Mouse (Mus musculus) CH12.LX (cell line): ENCODE data around the gene H1foo. TPM values are rescaled to one million over a fixed set of nuclear protein-coding genes. Genes with fewer than 3 reads are reported as not detected.

Experiments used
- DNase-seq: peaks from one replicate; pipeline ENCODE4 v3.0.0-alpha.2; 2013; ENCODE audit errors: extremely low read depth
- H3K27ac ChIP-seq: 2 replicates; pipeline ENCODE4 v1.5.1; 2012; ENCODE audit warnings: low read depth, mild to moderate bottlenecking, control low read depth, moderate library complexity; ENCODE audit not compliant: insufficient read depth
- H3K27me3 ChIP-seq: replicated peaks from 2 replicates; pipeline ENCODE3; 2012; ENCODE audit warnings: inconsistent platforms
- H3K36me3 ChIP-seq, 2 experiments: replicated peaks in 1 of 2; 2 replicates each; pipeline versions ENCODE3 to v1.6.1; 2012; ENCODE audit warnings: inconsistent platforms in 1 of 2, low read length in 1 of 2, mild to moderate bottlenecking in 1 of 2, mixed read lengths in 1 of 2, moderate library complexity in 1 of 2; ENCODE audit not compliant: control insufficient read depth in 1 of 2, insufficient read depth in 1 of 2
- H3K4me1 ChIP-seq, 2 experiments: 2 replicates each; pipeline ENCODE4 v1.6.1; 2012; ENCODE audit warnings: inconsistent platforms in 1 of 2, moderate library complexity in 1 of 2; ENCODE audit not compliant: insufficient read depth in 2 of 2, control insufficient read depth in 1 of 2
- H3K4me2 ChIP-seq: 2 replicates; pipeline ENCODE4 v1.6.1; 2012; ENCODE audit warnings: low read depth, mild to moderate bottlenecking, control low read depth; ENCODE audit not compliant: poor library complexity, insufficient read depth, severe bottlenecking
- H3K4me3 ChIP-seq, 3 experiments: fragments of 150-350 bp in 1 of 3; sonication (generic) in 1 of 3; replicated peaks in 1 of 3; 2 replicates each; pipeline versions ENCODE3 to v1.5.1; 2011 to 2012; ENCODE audit warnings: low read depth in 2 of 3, low read length in 2 of 3, mild to moderate bottlenecking in 2 of 3, moderate library complexity in 2 of 3, control low read depth in 1 of 3, improper control_type of control experiment in 1 of 3, inconsistent platforms in 1 of 3, mixed read lengths in 1 of 3; ENCODE audit not compliant: poor library complexity in 1 of 3
- H3K79me2 ChIP-seq: replicated peaks from 2 replicates; pipeline ENCODE4 v1.6.1; 2012; ENCODE audit warnings: mild to moderate bottlenecking, moderate library complexity; ENCODE audit not compliant: control insufficient read depth, poor library complexity, insufficient read depth, severe bottlenecking; ENCODE audit errors: extremely low read depth
- H3K9ac ChIP-seq: 2 replicates; pipeline ENCODE4 v1.6.1; 2012; ENCODE audit warnings: low read depth, mild to moderate bottlenecking, control low read depth, moderate library complexity; ENCODE audit not compliant: insufficient read depth
- H3K9me3 ChIP-seq: replicated peaks from 2 replicates; pipeline ENCODE3; 2012; ENCODE audit warnings: low read length, inconsistent platforms, mixed read lengths
- CHD1 ChIP-seq: IDR thresholded peaks from 2 replicates; pipeline ENCODE4 v1.6.1; 2012; ENCODE audit warnings: low read depth, low read length, improper control_type of control experiment, inconsistent platforms
- CHD2 ChIP-seq: IDR thresholded peaks from 2 replicates; pipeline ENCODE4 v1.6.1; 2011; ENCODE audit warnings: low read length, improper control_type of control experiment
- CTCF ChIP-seq, 2 experiments: IDR thresholded peaks in 1 of 2; conservative IDR thresholded peaks in 1 of 2; 2 replicates each; pipeline ENCODE4 v1.5.1; 2011 to 2012; ENCODE audit warnings: low read depth in 2 of 2, low read length in 2 of 2, improper control_type of control experiment in 1 of 2, inconsistent platforms in 1 of 2, mild to moderate bottlenecking in 1 of 2, moderate library complexity in 1 of 2
- E2F4 ChIP-seq: IDR thresholded peaks from 2 replicates; pipeline ENCODE4 v1.6.1; 2011; ENCODE audit warnings: low read depth, low read length, improper control_type of control experiment; ENCODE audit not compliant: insufficient replicate concordance
- ETS1 ChIP-seq: conservative IDR thresholded peaks from 2 replicates; pipeline ENCODE4 v1.6.1; 2012; ENCODE audit warnings: low read depth, mild to moderate bottlenecking, inconsistent platforms, low read length, improper control_type of control experiment, moderate library complexity
- GABPA ChIP-seq: IDR thresholded peaks from 2 replicates; pipeline ENCODE4 v1.6.1; 2012; ENCODE audit warnings: low read depth, low read length, improper control_type of control experiment, inconsistent platforms; ENCODE audit not compliant: insufficient replicate concordance
- JUN ChIP-seq: IDR thresholded peaks from 2 replicates; pipeline ENCODE4 v1.6.1; 2011; ENCODE audit warnings: low read depth, mild to moderate bottlenecking, low read length, improper control_type of control experiment, moderate library complexity; ENCODE audit not compliant: insufficient read depth
- KAT2A ChIP-seq: IDR thresholded peaks from 2 replicates; pipeline ENCODE4 v1.6.1; 2012; ENCODE audit warnings: low read length, improper control_type of control experiment, inconsistent platforms; ENCODE audit not compliant: insufficient replicate concordance
- MAX ChIP-seq: IDR thresholded peaks from 2 replicates; pipeline ENCODE4 v1.6.1; 2011; ENCODE audit warnings: low read length, improper control_type of control experiment
- MAZ ChIP-seq: IDR thresholded peaks from 2 replicates; pipeline ENCODE4 v1.6.1; 2012; ENCODE audit warnings: low read depth, mild to moderate bottlenecking, inconsistent platforms, low read length, improper control_type of control experiment, moderate library complexity
- MYC ChIP-seq: IDR thresholded peaks from 2 replicates; pipeline ENCODE4 v1.6.1; 2011; ENCODE audit warnings: low read depth, mild to moderate bottlenecking, improper control_type of control experiment, low read length
- NELFE ChIP-seq: IDR thresholded peaks from 2 replicates; pipeline ENCODE4 v1.6.1; 2011; ENCODE audit warnings: low read depth, low read length, improper control_type of control experiment
- NRF1 ChIP-seq: IDR thresholded peaks from 2 replicates; pipeline ENCODE4 v1.6.1; 2014; ENCODE audit warnings: low read depth, mild to moderate bottlenecking, inconsistent platforms, low read length, improper control_type of control experiment, moderate library complexity
- PAX5 ChIP-seq: IDR thresholded peaks from 2 replicates; pipeline ENCODE4 v1.6.1; 2012; ENCODE audit warnings: low read length, inconsistent platforms, mixed read lengths
- RAD21 ChIP-seq: IDR thresholded peaks from 2 replicates; pipeline ENCODE4 v1.6.1; 2011; ENCODE audit warnings: low read depth, mild to moderate bottlenecking, low read length, improper control_type of control experiment, moderate library complexity
- RCOR1 ChIP-seq: conservative IDR thresholded peaks from 2 replicates; pipeline ENCODE4 v1.6.1; 2012; ENCODE audit warnings: low read depth, mild to moderate bottlenecking, inconsistent platforms, low read length, improper control_type of control experiment
- SIN3A ChIP-seq: IDR thresholded peaks from 2 replicates; pipeline ENCODE4 v1.6.1; 2012; ENCODE audit warnings: low read length, improper control_type of control experiment, inconsistent platforms
- SMC3 ChIP-seq: IDR thresholded peaks from 2 replicates; pipeline ENCODE4 v1.6.1; 2011; ENCODE audit warnings: low read depth, low read length, improper control_type of control experiment
- TCF12 ChIP-seq: IDR thresholded peaks from 2 replicates; pipeline ENCODE4 v1.6.1; 2014; ENCODE audit warnings: low read depth, mild to moderate bottlenecking, inconsistent platforms, low read length, improper control_type of control experiment
- UBTF ChIP-seq: IDR thresholded peaks from 2 replicates; pipeline ENCODE4 v1.6.1; 2012; ENCODE audit warnings: low read depth, mild to moderate bottlenecking, inconsistent platforms, low read length, improper control_type of control experiment, moderate library complexity
- USF1 ChIP-seq: IDR thresholded peaks from 2 replicates; pipeline ENCODE4 v1.6.1; 2014; ENCODE audit warnings: low read depth, mild to moderate bottlenecking, inconsistent platforms, low read length, improper control_type of control experiment
- USF2 ChIP-seq: conservative IDR thresholded peaks from 2 replicates; pipeline ENCODE4 v1.6.1; 2011; ENCODE audit warnings: low read depth, low read length, improper control_type of control experiment
- ZKSCAN1 ChIP-seq: IDR thresholded peaks from 2 replicates; pipeline ENCODE4 v1.6.1; 2012; ENCODE audit warnings: low read depth, inconsistent platforms, low read length, improper control_type of control experiment, borderline replicate concordance
- ZMIZ1 ChIP-seq: IDR thresholded peaks from 2 replicates; pipeline ENCODE4 v1.6.1; 2012; ENCODE audit warnings: low read depth, mild to moderate bottlenecking, inconsistent platforms, low read length, improper control_type of control experiment
- dilution Hi-C: fragments of 300-500 bp; cut with MboI; formaldehyde crosslinking; loops from 2 replicates; pipeline ENCODE4 v1.14.3; 2020; ENCODE audit warnings: low sequenced_read_pairs; ENCODE audit not compliant: extremely low pct_unique_long_range_greater_than_20kb, extremely low pct_ligation_motif_present
- in situ Hi-C: fragments of 300-500 bp; cut with MboI; formaldehyde crosslinking; loops from 3 replicates; pipeline ENCODE4 v1.14.3; 2019; ENCODE audit warnings: low sequenced_read_pairs, low pct_ligation_motif_present, low pct_unique_long_range_greater_than_20kb, mixed read lengths
- polyA plus RNA-seq: library from polyadenylated mRNA; unstranded; fragments of >175 nt; gene quantifications from 2 replicates; pipeline ENCODE4 v1.2.1, GENCODE M21; 2012; ENCODE audit warnings: low read depth; ENCODE audit not compliant: insufficient read length
- total RNA-seq, 2 experiments: library from RNA; depleted of rRNA; stranded (reverse); fragments of 300-350 nt in 1 of 2; fragments of >200 nt in 1 of 2; gene quantifications; 2 replicates each; pipeline ENCODE4 v1.2.3; 2012 to 2014

H1foo gene
- total and polyA plus RNA-seq, 3 experiments, result 0.77 to 1.0 (median 0.89) TPM

- peak; percentile 37; the same call in 1 of the 2 replicates for TF ChIP-seq CHD2
- no peak for TF ChIP-seq CTCF (conservative IDR thresholded peaks at IDR 0.05 in 1 of 2, IDR thresholded peaks at IDR 0.05 in 1 of 2; ENCODE audit: low read depth in 2 of 2, low read length in 2 of 2)
- peak; percentile 82; the same call in 1 of the 2 replicates for TF ChIP-seq UBTF
- no peak for TF ChIP-seq USF1
- TF ChIP-seq ZMIZ1, result no peak
- TF ChIP-seq JUN, result no peak
- no peak for TF ChIP-seq KAT2A
- TF ChIP-seq MAX, result no peak
- TF ChIP-seq MAZ, result peak; percentile 53; the same call in 1 of the 2 replicates
- peak; percentile 81 for TF ChIP-seq ETS1
- TF ChIP-seq CHD1, result no peak; the same call in 1 of the 2 replicates
- TF ChIP-seq ZKSCAN1, result no peak
- TF ChIP-seq SIN3A, result peak; percentile 77
- TF ChIP-seq PAX5, result no peak
- no peak for TF ChIP-seq NRF1
- no peak for TF ChIP-seq RCOR1
- TF ChIP-seq MYC, result no peak
- no peak for TF ChIP-seq NELFE
- TF ChIP-seq USF2, result no peak
These were observed 35.7 kb upstream of the H1foo start (continued) for GRCm38 (mm10) chr6:115909052-115909451.

- peak overlapping the region; percentile 88 for H3K27ac ChIP-seq
- H3K9me3 ChIP-seq, result no peaks in the 10 kb centered on the region
- TF ChIP-seq NELFE (no peak), USF1 (no peak), USF2 (no peak), SIN3A (no peak), GABPA (no peak), E2F4 (no peak), SMC3 (no peak), RCOR1 (no peak), CTCF (conservative IDR thresholded peaks at IDR 0.05 in 1 of 2, IDR thresholded peaks at IDR 0.05 in 1 of 2; ENCODE audit: low read depth in 2 of 2, low read length in 2 of 2) (no peak), PAX5 (no peak), TCF12 (no peak), ZMIZ1 (no peak), RAD21 (no peak)
- peaks cover 61 to 81% of the 10 kb centered on the region in 2 experiments for H3K4me1 ChIP-seq
- DNase-seq, result peak; percentile 37
- in situ Hi-C loops (loop anchor here (5.0 kb wide), 1 partner anchor 32 kb away; the partner anchor contains the start of gene H1foo), dilution Hi-C loops (no loop called here)
- peaks cover 0 to 12% of the 10 kb centered on the region in 2 experiments for H3K36me3 ChIP-seq
- no peaks in the 10 kb centered on the region for H3K79me2 ChIP-seq
- no peak overlapping the region for H3K4me2 ChIP-seq
- H3K9ac ChIP-seq, result 0 out of 2 replicates have a peak overlapping the region, but pooled peaks have one; percentile 8
- peak overlapping the region in 1 of 3 experiments; percentile 11 for H3K4me3 ChIP-seq
- no peaks in the 10 kb centered on the region for H3K27me3 ChIP-seq
These were observed 34.8 kb upstream of the H1foo start for GRCm38 (mm10) chr6:115909940-115910339.
